Mouse (Mus musculus) kidney, postnatal 0 days (tissue): ENCODE results near the gene Tnpo1. TPM values are rescaled to one million over a fixed set of nuclear protein-coding genes. Genes with fewer than 3 reads are reported as not detected.

ENCODE experiments used
- ATAC-seq: fragments of 200-750 bp; cut with Nextera tagmentation; replicated peaks from 2 replicates; pipeline ENCODE4 v1.8.0; 2017; ENCODE audit warnings: low read depth, moderate number of reproducible peaks, moderate TSS enrichment, moderate library complexity; ENCODE audit not compliant: low FRiP score
- DNase-seq: peaks from one replicate; pipeline ENCODE4 v3.0.0-alpha.2; 2016; ENCODE audit warnings: low spot score
- H3K27ac ChIP-seq: fragments of 300-500 bp; sonication (generic); 2 replicates; pipeline ENCODE4 v1.5.1; 2014; ENCODE audit warnings: mild to moderate bottlenecking
- H3K27me3 ChIP-seq: fragments of 300-500 bp; sonication (generic); 2 replicates; pipeline ENCODE4 v1.6.1; 2014; ENCODE audit warnings: low read length, mixed read lengths; ENCODE audit not compliant: insufficient read depth
- H3K36me3 ChIP-seq: fragments of 300-500 bp; sonication (generic); 2 replicates; pipeline ENCODE4 v1.6.1; 2014; ENCODE audit warnings: low read length, mixed read lengths; ENCODE audit not compliant: insufficient read depth
- H3K4me1 ChIP-seq: fragments of 300-500 bp; sonication (generic); replicated peaks from 2 replicates; pipeline ENCODE4 v1.6.1; 2014; ENCODE audit warnings: antibody characterized with exemption, low read length, mixed read lengths; ENCODE audit not compliant: insufficient read depth
- H3K4me2 ChIP-seq: fragments of 300-500 bp; sonication (generic); 2 replicates; pipeline ENCODE4 v1.6.1; 2014; ENCODE audit warnings: mild to moderate bottlenecking, low read length, moderate library complexity, mixed read lengths
- H3K4me3 ChIP-seq: fragments of 300-500 bp; sonication (generic); replicated peaks from 2 replicates; pipeline ENCODE4 v1.5.1; 2014; ENCODE audit warnings: low read depth, low read length
- H3K9ac ChIP-seq: fragments of 300-500 bp; sonication (generic); 2 replicates; pipeline ENCODE4 v1.6.1; 2014; ENCODE audit warnings: low read depth, low read length
- H3K9me3 ChIP-seq: fragments of 300-500 bp; sonication (generic); replicated peaks from 2 replicates; pipeline ENCODE4 v1.6.1; 2016; ENCODE audit warnings: low read length, inconsistent platforms, mixed read lengths
- CTCF ChIP-seq: IDR thresholded peaks from 2 replicates; pipeline ENCODE4 v1.5.1; 2016; ENCODE audit warnings: antibody characterized with exemption, low read depth, mild to moderate bottlenecking, moderate library complexity
- WGBS: fragments of 180-500 bp; shearing (Covaris S2); extraction: QIAGEN DNeasy Blood & Tissue Kit; methylation state at CpG from one replicate; pipeline ENCODE4 v1.1.7; 2014; 5-methylcytosine and 5-hydroxymethylcytosine counted together
- polyA plus RNA-seq: library from polyadenylated mRNA; unstranded; fragments of >200 nt; fragmentation: Nextera tagmentation; extraction: Ambion mirVana; gene quantifications from 2 replicates; pipeline ENCODE4 v1.2.1, GENCODE M21; 2015

Gene Tnpo1
- polyA plus RNA-seq, 1 experiment from 2014 or later = 37.8 TPM

GRCm38 (mm10) chr13:98937108-98937507 is 10.9 kb upstream of the Tnpo1 start:
- Histone ChIP-seq H3K9me3 (no peaks in the 10 kb centered on the region), H3K9ac (no peak overlapping the region), H3K4me1 (0 out of 2 replicates have a peak, but pooled peaks cover 5% of the 10 kb centered on the region), H3K4me2 (no peak overlapping the region), H3K36me3 (no peaks in the 10 kb centered on the region), H3K27ac (no peak overlapping the region), H3K27me3 (no peaks in the 10 kb centered on the region), H3K4me3 (no peak overlapping the region)
- no peak for ATAC-seq
- no peak for TF ChIP-seq CTCF
- DNase-seq = no peak
- 73% methylated on average over 6 of the region's 6 CpGs for WGBS

DNA sequence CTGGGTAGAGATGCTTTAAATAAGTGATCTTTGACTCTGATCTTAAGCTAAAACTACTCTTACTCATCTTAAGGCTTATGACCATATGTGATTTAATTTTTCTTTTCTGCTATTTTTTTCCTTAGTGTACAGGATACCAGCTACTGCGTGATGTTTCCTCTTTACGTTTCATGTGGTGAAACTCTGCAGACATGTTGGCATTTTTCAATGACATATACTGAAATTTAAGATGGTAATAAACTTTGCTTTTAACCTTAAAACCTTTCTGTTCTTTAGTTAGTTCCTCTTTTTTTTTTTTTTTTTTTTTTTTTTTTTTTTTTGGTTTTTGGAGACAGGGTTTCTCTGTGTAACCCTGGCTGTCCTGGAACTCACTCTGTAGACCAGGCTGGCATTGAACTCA is 2.7 kb upstream of the Tnpo1 start:
- TF ChIP-seq CTCF = no peak
- H3K9me3 ChIP-seq = no peaks in the 10 kb centered on the region
- no peaks in the 10 kb centered on the region for H3K27me3 ChIP-seq
- ATAC-seq = no peak
- no peak overlapping the region for H3K4me2 ChIP-seq
- DNase-seq = no peak
- no peaks in the 10 kb centered on the region for H3K4me1 ChIP-seq
- H3K27ac ChIP-seq = no peak overlapping the region
- no peak overlapping the region for H3K9ac ChIP-seq
- WGBS = 80% methylated on average over 2 of the region's 2 CpGs
- no peaks in the 10 kb centered on the region for H3K36me3 ChIP-seq
- H3K4me3 ChIP-seq = no peak overlapping the region

DNA sequence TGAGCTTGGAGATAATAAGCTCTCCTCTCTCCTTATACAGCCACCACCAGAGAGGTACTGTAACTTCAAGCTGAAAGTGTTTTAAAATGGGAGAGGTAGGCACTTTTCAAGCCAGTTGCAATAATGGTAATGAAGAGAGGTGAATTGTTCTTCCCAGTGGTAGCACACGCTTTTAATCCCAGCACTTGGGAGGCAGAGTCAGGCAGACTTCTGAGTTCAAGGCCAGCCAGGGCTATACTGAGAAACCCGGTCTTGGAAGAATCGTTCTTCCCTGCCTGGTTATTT is 716 bp upstream of the Tnpo1 start:
- Histone ChIP-seq H3K9ac (peak overlapping the region; percentile 100; the same call in 1 of the 2 replicates), H3K4me3 (peak overlapping the region; percentile 100; the same call in 1 of the 2 replicates), H3K9me3 (no peaks in the 10 kb centered on the region), H3K27me3 (no peaks in the 10 kb centered on the region), H3K4me2 (peak overlapping the region; percentile 65), H3K27ac (peak overlapping the region; percentile 99), H3K4me1 (no peaks in the 10 kb centered on the region), H3K36me3 (no peaks in the 10 kb centered on the region; the same call in 1 of the 2 replicates)
- 67% methylated on average over 3 of the region's 3 CpGs for WGBS
- TF ChIP-seq CTCF = no peak
- ATAC-seq (0 out of 2 replicates have a peak, but pooled peaks have one; percentile 0), DNase-seq (no peak)

GRCm38 (mm10) chr13:98925486-98926212 is 535 bp downstream of the Tnpo1 start:
- Histone ChIP-seq H3K9me3 (no peaks in the 10 kb centered on the region), H3K4me2 (peak overlapping the region; percentile 65), H3K4me3 (peak overlapping the region; percentile 100), H3K4me1 (0 out of 2 replicates have a peak, but pooled peaks cover 5% of the 10 kb centered on the region), H3K36me3 (no peaks in the 10 kb centered on the region; the same call in 1 of the 2 replicates), H3K27me3 (no peaks in the 10 kb centered on the region), H3K9ac (peak overlapping the region; percentile 100), H3K27ac (peak overlapping the region; percentile 99)
- peak; percentile 70 for ATAC-seq
- no peak for TF ChIP-seq CTCF
- DNase-seq = peak; percentile 93
- WGBS = 2% methylated on average over 62 of the region's 66 CpGs

GRCm38 (mm10) chr13:98924897-98925485 is 1.2 kb downstream of the Tnpo1 start:
- no peaks in the 10 kb centered on the region for H3K27me3 ChIP-seq
- H3K9me3 ChIP-seq = no peaks in the 10 kb centered on the region
- no peak for DNase-seq
- peak overlapping the region; percentile 100 for H3K9ac ChIP-seq
- ATAC-seq = no peak
- no peaks in the 10 kb centered on the region; the same call in 1 of the 2 replicates for H3K36me3 ChIP-seq
- H3K4me1 ChIP-seq = 0 out of 2 replicates have a peak, but pooled peaks cover 5% of the 10 kb centered on the region
- WGBS = 7% methylated on average over 11 of the region's 11 CpGs
- H3K4me2 ChIP-seq = peak overlapping the region; percentile 65
- peak overlapping the region; percentile 99 for H3K27ac ChIP-seq
- TF ChIP-seq CTCF = no peak
- H3K4me3 ChIP-seq = peak overlapping the region; percentile 100

- Histone ChIP-seq H3K27me3 (no peaks in the 10 kb centered on the region), H3K4me3 (no peak overlapping the region), H3K27ac (no peak overlapping the region), H3K36me3 (no peaks in the 10 kb centered on the region; the same call in 1 of the 2 replicates), H3K9ac (no peak overlapping the region), H3K9me3 (no peaks in the 10 kb centered on the region), H3K4me1 (peaks cover 10% of the 10 kb centered on the region; the same call in 1 of the 2 replicates), H3K4me2 (no peak overlapping the region)
- DNase-seq (no peak), ATAC-seq (no peak)
- TF ChIP-seq CTCF = no peak
- whole genome bisulfite sequencing = 88% methylated on average over 3 of the region's 3 CpGs
These were observed 3.4 kb downstream of the Tnpo1 start for GRCm38 (mm10) chr13:98922806-98923205.
